Mouse (Mus musculus) brown adipose tissue, adult 24 weeks (tissue): ENCODE data around the gene Hspa1b. TPM values are rescaled to one million over a fixed set of nuclear protein-coding genes. Genes with fewer than 3 reads are reported as not detected.

Experiments used
- polyA plus RNA-seq: library from polyadenylated mRNA; stranded (reverse); fragments of >200 nt; gene quantifications from 2 replicates; pipeline ENCODE4 v1.2.4, GENCODE M21; 2012; ENCODE audit not compliant: missing spikeins, insufficient read depth, insufficient read length

Hspa1b gene
- polyA plus RNA-seq, 1 experiment = 5.2 TPM

Other genes with a start within 250 kb of the Hspa1b start
- gene C4b, start 215.4 kb downstream of the Hspa1b start, polyA plus RNA-seq = 17.7 and 28.0 TPM in 2 replicates
- gene Cyp21a1, start 154.7 kb downstream of the Hspa1b start, polyA plus RNA-seq = not detected in 2 replicates
- 18.5 and 20.3 TPM in 2 replicates for gene Stk19, start 122.3 kb downstream of the Hspa1b start, polyA plus RNA-seq
- gene Dxo, start 122.2 kb downstream of the Hspa1b start, polyA plus RNA-seq = 15.3 and 17.2 TPM in 2 replicates
- 15.1 and 24.6 TPM in 2 replicates for gene Skiv2l, start 109.0 kb downstream of the Hspa1b start, polyA plus RNA-seq
- gene Nelfe, start 108.8 kb downstream of the Hspa1b start, polyA plus RNA-seq = 25.0 and 41.5 TPM in 2 replicates
- gene Cfb, start 96.7 kb downstream of the Hspa1b start, polyA plus RNA-seq = 29.3 and 35.1 TPM in 2 replicates
- 3.0 and 3.3 TPM in 2 replicates for gene Zbtb12, start 79.8 kb downstream of the Hspa1b start, polyA plus RNA-seq
- not detected in 2 replicates for gene Gm20547, start 77.2 kb downstream of the Hspa1b start, polyA plus RNA-seq
- 6.0 and 12.4 TPM in 2 replicates for gene C2, start 61.0 kb downstream of the Hspa1b start, polyA plus RNA-seq
- gene Ehmt2, start 60.8 kb downstream of the Hspa1b start, polyA plus RNA-seq = 27.4 and 30.6 TPM in 2 replicates
- gene Slc44a4, start 44.8 kb downstream of the Hspa1b start, polyA plus RNA-seq = not detected in 2 replicates
- 9.1 and 10.2 TPM in 2 replicates for gene Neu1, start 28.0 kb downstream of the Hspa1b start, polyA plus RNA-seq
- gene Gm20481, start 10.7 kb upstream of the Hspa1b start, polyA plus RNA-seq = not detected in 2 replicates
- 6.3 and 18.9 TPM in 2 replicates for gene Hspa1a, start 12.9 kb upstream of the Hspa1b start, polyA plus RNA-seq
- 0.48 and 0.71 TPM in 2 replicates for gene Hspa1l, start 13.5 kb upstream of the Hspa1b start, polyA plus RNA-seq
- 22.4 and 29.8 TPM in 2 replicates for gene Lsm2, start 22.6 kb upstream of the Hspa1b start, polyA plus RNA-seq
- 12.7 and 14.2 TPM in 2 replicates for gene Vars, start 41.7 kb upstream of the Hspa1b start, polyA plus RNA-seq
- gene Vwa7, start 57.3 kb upstream of the Hspa1b start, polyA plus RNA-seq = not detected in 2 replicates
- not detected in 2 replicates for gene Sapcd1, start 68.8 kb upstream of the Hspa1b start, polyA plus RNA-seq
- gene Msh5, start 87.5 kb upstream of the Hspa1b start, polyA plus RNA-seq = not detected in 2 replicates
- gene Clic1, start 90.7 kb upstream of the Hspa1b start, polyA plus RNA-seq = 13.6 and 16.8 TPM in 2 replicates
- gene Ddah2, start 99.8 kb upstream of the Hspa1b start, polyA plus RNA-seq = 9.4 and 11.6 TPM in 2 replicates
- not detected in 2 replicates for gene Ly6g6c, start 106.2 kb upstream of the Hspa1b start, polyA plus RNA-seq
- not detected in 2 replicates for gene Mpig6b, start 106.9 kb upstream of the Hspa1b start, polyA plus RNA-seq
- gene Ly6g6e, start 117.7 kb upstream of the Hspa1b start, polyA plus RNA-seq = not detected in 2 replicates
- 3.0 TPM in 1 of 2 replicates, not detected in the other for gene Ly6g6d, start 118.8 kb upstream of the Hspa1b start, polyA plus RNA-seq
- gene Ly6g6f, start 126.4 kb upstream of the Hspa1b start, polyA plus RNA-seq = not detected in 2 replicates
- 43.3 and 44.8 TPM in 2 replicates for gene Abhd16a, start 130.0 kb upstream of the Hspa1b start, polyA plus RNA-seq
- not detected in 2 replicates for gene Ly6g5c, start 149.0 kb upstream of the Hspa1b start, polyA plus RNA-seq
- not detected in 2 replicates for gene Ly6g5b, start 156.2 kb upstream of the Hspa1b start, polyA plus RNA-seq
- gene Gpank1, start 162.2 kb upstream of the Hspa1b start, polyA plus RNA-seq = 7.9 and 12.8 TPM in 2 replicates
- 138 and 147 TPM in 2 replicates for gene Csnk2b, start 162.8 kb upstream of the Hspa1b start, polyA plus RNA-seq
- gene D17H6S53E, start 167.1 kb upstream of the Hspa1b start, polyA plus RNA-seq = 12.8 and 17.2 TPM in 2 replicates
- not detected in 2 replicates for gene Apom, start 172.8 kb upstream of the Hspa1b start, polyA plus RNA-seq
- gene Bag6, start 175.9 kb upstream of the Hspa1b start, polyA plus RNA-seq = 119 and 160 TPM in 2 replicates
- gene Prrc2a, start 205.7 kb upstream of the Hspa1b start, polyA plus RNA-seq = 42.9 and 81.7 TPM in 2 replicates
- gene Aif1, start 216.8 kb upstream of the Hspa1b start, polyA plus RNA-seq = 10.5 and 14.3 TPM in 2 replicates
- 12.2 and 16.4 TPM in 2 replicates for gene Lst1, start 229.2 kb upstream of the Hspa1b start, polyA plus RNA-seq
- not detected in 2 replicates for gene Ltb, start 235.2 kb upstream of the Hspa1b start, polyA plus RNA-seq
- not detected in 2 replicates for gene Tnf, start 242.8 kb upstream of the Hspa1b start, polyA plus RNA-seq
- not detected in 2 replicates for gene Lta, start 246.1 kb upstream of the Hspa1b start, polyA plus RNA-seq